Mouse (Mus musculus) urinary bladder, postnatal 4 days (tissue): ENCODE results near the gene AU022252.

Experiments
- DNase-seq, 2 experiments: peaks; one replicate each; pipeline ENCODE4 v3.0.0; 2021 to 2022; ENCODE audit warnings: low spot score in 2 of 2

Gene AU022252

GRCm38 (mm10) chr4:119244468-119245240, 12.1 kb upstream of the AU022252 start:
- no peak for DNase-seq

DNA sequence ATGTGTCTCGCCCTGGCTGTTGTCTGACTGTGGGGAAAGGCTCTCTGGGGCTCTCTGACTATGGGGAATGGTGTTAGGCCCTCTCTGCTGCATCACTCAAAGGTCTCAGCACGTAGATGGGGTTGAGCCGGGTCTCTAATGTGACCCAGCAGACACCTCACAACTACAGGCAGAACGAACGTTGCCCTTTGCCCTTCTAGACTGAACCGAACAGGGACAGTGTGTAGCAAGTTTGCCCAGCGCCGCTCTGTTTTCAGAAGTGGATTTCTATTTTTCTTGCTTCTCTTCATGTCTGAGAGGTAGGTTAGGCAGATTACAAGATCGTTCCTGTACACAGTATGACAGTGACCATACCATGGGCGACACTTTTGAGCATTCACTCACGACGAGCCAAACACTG, 10.1 kb upstream of the AU022252 start:
- DNase-seq, result no peak

- DNase-seq, result no peak
Observed at GRCm38 (mm10) chr4:119241664-119242063, 9.2 kb upstream of the AU022252 start.

- DNase-seq, result no peak
Observed at GRCm38 (mm10) chr4:119239181-119239682, 6.7 kb upstream of the AU022252 start.

- no peak for DNase-seq
Observed at GRCm38 (mm10) chr4:119238661-119239060, 6.1 kb upstream of the AU022252 start.

- DNase-seq, result no peak
Observed at GRCm38 (mm10) chr4:119234348-119234747, 1.8 kb upstream of the AU022252 start.

- peak in 1 of 2 experiments; percentile 40 for DNase-seq
Observed at GRCm38 (mm10) chr4:119233256-119233901, 867 bp upstream of the AU022252 start.

DNA sequence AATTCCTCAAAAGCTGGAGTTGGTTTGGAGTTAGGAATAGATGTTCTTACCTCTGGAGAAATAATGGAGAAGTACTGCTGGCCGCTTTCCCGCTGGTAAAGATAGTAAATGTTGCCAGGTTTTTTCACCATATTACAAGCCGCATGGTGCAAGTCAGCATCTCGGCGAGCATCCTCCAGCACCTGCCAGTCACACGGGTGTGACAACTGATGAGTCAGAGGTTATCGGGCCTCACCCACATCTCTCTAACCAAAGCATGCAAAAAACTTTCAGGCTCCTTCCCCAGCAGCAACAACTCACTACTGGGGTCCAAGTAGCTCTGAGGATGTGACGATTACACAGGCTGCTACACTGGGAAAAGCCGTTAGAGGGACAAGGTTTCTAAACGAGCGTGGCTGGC, 5.8 kb downstream of the AU022252 start:
- DNase-seq, result no peak

GRCm38 (mm10) chr4:119225719-119226118, 6.8 kb downstream of the AU022252 start:
- no peak for DNase-seq

GRCm38 (mm10) chr4:119224534-119224933, 8.0 kb downstream of the AU022252 start:
- DNase-seq, result no peak

DNA sequence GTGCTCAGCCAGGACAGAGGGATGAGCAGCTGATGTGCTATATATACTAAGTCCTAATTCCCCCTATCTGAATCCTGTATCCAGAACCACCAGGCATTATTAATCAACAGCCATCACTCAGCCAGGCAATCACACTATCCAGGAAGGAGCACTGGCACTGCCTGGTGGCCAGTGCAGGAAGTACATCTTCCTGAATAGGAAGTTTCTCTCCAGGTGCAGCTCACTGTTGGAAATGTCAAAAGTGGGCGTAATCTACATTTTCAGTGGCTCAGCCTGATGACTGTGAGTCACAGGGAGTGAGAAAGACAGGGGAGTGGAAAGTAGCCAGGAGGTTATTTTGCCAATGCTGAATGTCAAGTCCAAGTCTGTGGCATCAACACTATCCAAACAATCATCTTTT, 8.8 kb downstream of the AU022252 start:
- no peak for DNase-seq

DNA sequence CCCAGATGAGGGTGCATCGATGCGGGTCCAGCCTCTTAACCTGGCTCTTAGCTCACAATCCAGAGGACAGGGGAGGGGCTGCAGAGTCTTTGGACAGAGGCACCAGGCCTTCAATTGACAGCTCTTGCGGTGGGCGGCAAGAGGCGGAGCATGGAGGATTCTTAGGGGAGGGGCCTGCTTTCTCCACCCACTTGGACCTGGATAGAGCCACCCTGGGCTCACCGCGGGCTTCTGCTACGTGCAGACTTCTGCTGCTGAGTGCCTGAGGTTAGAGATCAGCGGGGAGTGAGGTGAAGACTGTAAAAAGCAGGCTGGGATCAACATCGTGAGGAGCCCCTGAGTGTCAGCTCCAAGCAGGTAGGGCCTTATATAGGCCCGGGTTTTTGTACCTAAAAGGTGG, 14.3 kb downstream of the AU022252 start, which contains the start of gene Tmem269:
TSS of gene Tmem269 (minus strand) at position 49 of the 400 bp plus-strand sequence.
- no peak for DNase-seq

DNA sequence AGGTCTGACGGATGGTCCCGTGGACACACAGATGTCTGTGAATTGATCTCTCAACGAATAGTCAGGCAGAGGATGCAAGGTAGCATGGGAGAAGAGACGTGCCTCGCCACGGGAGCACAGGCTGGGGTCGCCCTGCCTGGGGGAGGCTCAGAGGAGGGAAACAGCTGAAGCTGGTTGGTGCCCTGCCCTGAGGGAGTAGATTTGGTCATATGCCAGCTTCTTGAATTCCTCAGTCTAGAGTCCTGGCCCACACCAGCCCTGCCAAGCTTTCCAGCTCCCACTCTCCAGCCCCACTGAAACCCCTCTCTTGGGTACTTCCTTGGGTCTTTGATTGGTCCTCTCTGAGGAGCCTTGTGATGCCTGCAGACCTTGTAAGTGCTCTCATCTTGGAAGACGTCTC, 15.8 kb downstream of the AU022252 start:
- DNase-seq, result no peak

DNA sequence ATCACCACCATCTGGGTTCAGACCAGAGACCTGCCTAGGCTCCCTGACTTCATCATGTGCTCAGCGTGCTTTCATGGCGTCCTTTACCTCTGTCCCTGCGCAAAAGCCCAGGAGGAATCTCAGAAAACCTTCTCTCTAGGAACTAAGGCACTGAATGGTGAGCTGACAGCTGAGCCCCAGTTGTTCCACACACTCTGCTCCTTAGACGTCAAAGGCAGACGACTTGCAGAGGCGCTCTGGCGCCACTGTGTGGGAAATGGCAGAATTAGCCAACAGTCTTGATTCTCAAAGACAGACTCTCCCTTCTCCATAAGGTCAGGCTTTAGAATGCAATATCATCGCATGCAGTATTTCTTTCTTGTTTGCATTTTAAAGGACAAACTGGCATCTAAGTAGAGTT, 27.8 kb downstream of the AU022252 start:
- no peak for DNase-seq

- DNase-seq, result no peak
Observed at GRCm38 (mm10) chr4:119198105-119198504, 34.4 kb downstream of the AU022252 start.

GRCm38 (mm10) chr4:119195582-119196320, 36.8 kb downstream of the AU022252 start:
- DNase-seq, result no peak

- DNase-seq, result peak; percentile 85 to 93
Observed at GRCm38 (mm10) chr4:119194909-119195581, 37.5 kb downstream of the AU022252 start, which contains the start of gene Svbp. Svbp (plus strand) TSS chr4:119195306.

GRCm38 (mm10) chr4:119192757-119193156, 39.8 kb downstream of the AU022252 start:
- DNase-seq, result no peak

GRCm38 (mm10) chr4:119191273-119191672, 41.2 kb downstream of the AU022252 start:
- DNase-seq, result no peak

DNA sequence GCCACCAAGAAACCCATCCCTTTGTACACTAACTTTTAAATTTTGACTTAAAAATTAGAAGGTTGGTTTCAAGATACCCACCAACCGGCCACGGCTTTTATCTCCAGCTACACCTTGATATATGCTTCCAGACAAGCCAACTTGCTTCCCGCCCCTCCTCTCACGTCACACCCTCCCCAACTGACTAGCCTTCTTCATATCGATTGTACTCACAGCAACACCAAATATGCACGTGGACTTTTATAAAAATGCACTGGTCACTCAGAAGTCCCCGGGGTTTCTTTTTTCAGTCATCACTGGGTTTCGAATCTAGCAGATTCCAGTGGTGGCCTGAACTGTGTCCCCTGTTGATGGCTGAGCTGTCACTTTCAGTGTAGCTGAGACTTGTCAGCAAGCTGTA, 41.9 kb downstream of the AU022252 start:
- DNase-seq, result no peak

GRCm38 (mm10) chr4:119189864-119190263, 42.6 kb downstream of the AU022252 start, which contains the start of gene Ermap:
Ermap (minus strand) TSS chr4:119190011.
- DNase-seq, result no peak

- no peak for DNase-seq
Observed at GRCm38 (mm10) chr4:119189392-119189791, 43.1 kb downstream of the AU022252 start.
